17 mouse cellular contexts compared by ENCODE assay signal in the genomic region with DNA sequence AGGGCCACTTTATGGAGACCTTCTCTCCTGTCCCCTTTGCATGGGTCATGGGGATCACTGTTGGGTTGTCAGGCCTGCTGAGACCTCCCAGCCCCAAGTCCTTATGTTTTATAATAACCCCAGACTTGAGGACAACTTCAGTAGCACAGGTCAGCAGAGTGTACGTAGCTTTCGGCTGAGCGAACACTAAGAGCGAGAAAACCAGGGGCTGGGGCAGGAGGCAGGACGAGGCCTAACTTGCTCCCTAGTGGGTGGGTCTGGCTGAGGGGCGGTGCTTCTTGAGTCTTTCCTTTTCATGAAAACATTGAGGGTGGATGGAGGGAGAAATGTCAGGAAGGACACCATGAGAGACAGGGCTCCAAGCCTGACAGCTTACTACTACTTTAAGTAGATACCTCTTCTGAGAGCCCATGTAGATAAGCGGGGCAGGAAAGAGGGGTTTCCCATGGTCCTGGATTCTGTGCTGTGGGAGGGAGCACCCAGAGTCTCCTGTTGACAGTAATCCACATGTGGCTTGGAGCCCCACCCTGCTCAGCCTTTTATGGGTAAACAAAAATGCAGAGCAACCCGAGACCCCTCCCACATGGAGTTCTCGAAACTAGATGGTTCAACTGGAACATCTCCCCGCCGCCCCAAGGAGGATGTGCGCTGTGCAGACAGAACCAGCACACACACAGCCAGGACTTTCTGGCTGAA.
DNase-seq lines count a peak whose midpoint lies in the region; ATAC-seq and TF ChIP-seq lines count a peak whose summit lies in the region.
"Had no signal": no experiment of that assay in that cellular context is flagged by ENCODE, and none has a peak within 500 bp of the region (broad histone marks: within the 10 kb centered on the region; RNA-seq: fewer than 3 reads in every experiment).

No protein-coding gene starts in this region.

- 80% methylated on average over 12 of the region's 12 CpGs for WGBS in hindbrain, embryonic 12.5 days
- 86% methylated on average over 12 of the region's 12 CpGs for WGBS in hindbrain, embryonic 11.5 days
- WGBS in kidney, postnatal 0 days, result 63% methylated on average over 12 of the region's 12 CpGs
- 83% methylated on average over 12 of the region's 12 CpGs for WGBS in neural tube, embryonic 15.5 days

- no peak for TF ChIP-seq CTCF in kidney, postnatal 0 days (IDR thresholded peaks at IDR 0.05; ENCODE audit: low read depth)

- H3K9ac ChIP-seq in hindbrain, embryonic 12.5 days, result no peak overlapping the region
- no peak overlapping the region for H3K9ac ChIP-seq in hindbrain, embryonic 11.5 days (ENCODE audit: low read depth, low read length)
- no peak overlapping the region for H3K9ac ChIP-seq in kidney, postnatal 0 days (ENCODE audit: low read depth, low read length)
- H3K9ac ChIP-seq in neural tube, embryonic 15.5 days (replicated peaks), result no peak overlapping the region
- H3K9ac ChIP-seq: embryonic facial prominence, embryonic 13.5 days; heart, embryonic 15.5 days; midbrain, embryonic 15.5 days; stomach, embryonic 15.5 days had no signal

- no peak overlapping the region for H3K4me2 ChIP-seq in hindbrain, embryonic 12.5 days (replicated peaks)
- no peak overlapping the region for H3K4me2 ChIP-seq in hindbrain, embryonic 11.5 days (replicated peaks; ENCODE audit: low read depth, low read length)
- no peak overlapping the region; the same call in 1 of the 2 replicates for H3K4me2 ChIP-seq in kidney, postnatal 0 days (ENCODE audit: low read length)
- no peak overlapping the region for H3K4me2 ChIP-seq in neural tube, embryonic 15.5 days
- H3K4me2 ChIP-seq: embryonic facial prominence, embryonic 13.5 days; heart, embryonic 15.5 days; midbrain, embryonic 15.5 days; stomach, embryonic 15.5 days had no signal

- H3K27me3 ChIP-seq in hindbrain, embryonic 12.5 days, result no peaks in the 10 kb centered on the region
- no peaks in the 10 kb centered on the region for H3K27me3 ChIP-seq in hindbrain, embryonic 11.5 days (ENCODE audit: control insufficient read depth, insufficient read depth, low read length)
- no peaks in the 10 kb centered on the region for H3K27me3 ChIP-seq in kidney, postnatal 0 days (ENCODE audit: insufficient read depth, low read length)
- H3K27me3 ChIP-seq in neural tube, embryonic 15.5 days (replicated peaks), result no peaks in the 10 kb centered on the region
- H3K27me3 ChIP-seq: CH12.LX; embryonic facial prominence, embryonic 13.5 days; heart, embryonic 15.5 days; midbrain, embryonic 15.5 days; stomach, embryonic 15.5 days had no signal

- 0 out of 2 replicates have a peak, but pooled peaks have one; percentile 23 for ATAC-seq in hindbrain, embryonic 12.5 days (ENCODE audit: low FRiP score)
- no peak for ATAC-seq in hindbrain, embryonic 11.5 days (ENCODE audit: low FRiP score)
- peak; percentile 46 for ATAC-seq in kidney, postnatal 0 days (replicated peaks; ENCODE audit: low FRiP score, low read depth)
- ATAC-seq in neural tube, embryonic 15.5 days (ENCODE audit: low FRiP score), result 0 out of 2 replicates have a peak, but pooled peaks have one; percentile 18
- ATAC-seq: midbrain, embryonic 15.5 days had no signal

- DNase-seq in hindbrain, embryonic 11.5 days (ENCODE audit: low spot score), result no peak
- no peak for DNase-seq in kidney, postnatal 0 days (ENCODE audit: low spot score)
- DNase-seq in kidney, postnatal 25 days, result no peak
- no peak for DNase-seq in neural tube, embryonic 10.5 days (ENCODE audit: extremely low spot score, low spot score)
- no peak for DNase-seq in left cerebral cortex, adult 9 months (ENCODE audit: low spot score in 2 of 2)
- DNase-seq: adrenal gland, postnatal 14 days; B cell, adult 2 months; heart, postnatal 36 days; lung, postnatal 14 days; thymus, postnatal 25 days had no signal

- no peak overlapping the region for H3K27ac ChIP-seq in hindbrain, embryonic 12.5 days
- H3K27ac ChIP-seq in hindbrain, embryonic 11.5 days (ENCODE audit: low read depth, low read length), result no peak overlapping the region
- H3K27ac ChIP-seq in kidney, postnatal 0 days, result no peak overlapping the region
- H3K27ac ChIP-seq in neural tube, embryonic 15.5 days (replicated peaks), result no peak overlapping the region
- H3K27ac ChIP-seq: embryonic facial prominence, embryonic 13.5 days; heart, embryonic 15.5 days; midbrain, embryonic 15.5 days; stomach, embryonic 15.5 days had no signal

- no peaks in the 10 kb centered on the region for H3K9me3 ChIP-seq in hindbrain, embryonic 12.5 days (replicated peaks)
- H3K9me3 ChIP-seq in hindbrain, embryonic 11.5 days (ENCODE audit: control insufficient read depth, low read length), result no peaks in the 10 kb centered on the region
- H3K9me3 ChIP-seq in kidney, postnatal 0 days (replicated peaks; ENCODE audit: low read length), result no peaks in the 10 kb centered on the region
- H3K9me3 ChIP-seq in neural tube, embryonic 15.5 days (replicated peaks), result no peaks in the 10 kb centered on the region
- H3K9me3 ChIP-seq: embryonic facial prominence, embryonic 13.5 days; heart, embryonic 15.5 days; midbrain, embryonic 15.5 days; stomach, embryonic 15.5 days had no signal

- H3K4me1 ChIP-seq in hindbrain, embryonic 12.5 days, result peaks cover 8% of the 10 kb centered on the region; the same call in 1 of the 2 replicates
- no peaks in the 10 kb centered on the region; the same call in 1 of the 2 replicates for H3K4me1 ChIP-seq in hindbrain, embryonic 11.5 days (replicated peaks; ENCODE audit: control insufficient read depth, insufficient read depth, low read length)
- peaks cover 11% of the 10 kb centered on the region; the same call in 1 of the 2 replicates for H3K4me1 ChIP-seq in kidney, postnatal 0 days (replicated peaks; ENCODE audit: insufficient read depth, low read length)
- H3K4me1 ChIP-seq in neural tube, embryonic 15.5 days, result peaks cover 27% of the 10 kb centered on the region
- H3K4me1 ChIP-seq: heart, embryonic 15.5 days; stomach, embryonic 15.5 days had no signal

- H3K36me3 ChIP-seq in hindbrain, embryonic 12.5 days, result peaks cover 7% of the 10 kb centered on the region; the same call in 1 of the 2 replicates
- 0 out of 2 replicates have a peak, but pooled peaks cover 2% of the 10 kb centered on the region for H3K36me3 ChIP-seq in hindbrain, embryonic 11.5 days (ENCODE audit: control insufficient read depth, insufficient read depth, low read length)
- 0 out of 2 replicates have a peak, but pooled peaks cover 9% of the 10 kb centered on the region for H3K36me3 ChIP-seq in kidney, postnatal 0 days (ENCODE audit: insufficient read depth, low read length)
- 0 out of 2 replicates have a peak, but pooled peaks cover 5% of the 10 kb centered on the region for H3K36me3 ChIP-seq in neural tube, embryonic 15.5 days
- H3K36me3 ChIP-seq: midbrain, embryonic 15.5 days; stomach, embryonic 15.5 days had no signal

- H3K4me3 ChIP-seq in hindbrain, embryonic 12.5 days, result no peak overlapping the region
- H3K4me3 ChIP-seq in hindbrain, embryonic 11.5 days (ENCODE audit: low read depth, low read length), result no peak overlapping the region
- no peak overlapping the region for H3K4me3 ChIP-seq in kidney, postnatal 0 days (replicated peaks; ENCODE audit: low read depth, low read length)
- no peak overlapping the region for H3K4me3 ChIP-seq in neural tube, embryonic 15.5 days (replicated peaks)
- H3K4me3 ChIP-seq: embryonic facial prominence, embryonic 13.5 days; heart, embryonic 15.5 days; midbrain, embryonic 15.5 days; stomach, embryonic 15.5 days had no signal
